Mouse (Mus musculus) lung, embryonic 14.5 days (tissue): ENCODE measurements around the gene Psmd9. TPM values are rescaled to one million over a fixed set of nuclear protein-coding genes. Genes with fewer than 3 reads are reported as not detected.

Experiments
- ATAC-seq: fragments of 200-750 bp; cut with Nextera tagmentation; 2 replicates; pipeline ENCODE4 v1.8.0; 2017; ENCODE audit warnings: mild to moderate bottlenecking, moderate TSS enrichment, moderate library complexity; ENCODE audit not compliant: insufficient read depth
- DNase-seq: peaks from one replicate; pipeline ENCODE4 v3.0.0-alpha.2; 2015
- H3K27ac ChIP-seq: fragments of 300-500 bp; sonication (generic); 2 replicates; pipeline ENCODE4 v1.5.1; 2014; ENCODE audit warnings: low read depth, mild to moderate bottlenecking, moderate library complexity
- H3K27me3 ChIP-seq: fragments of 300-500 bp; sonication (generic); 2 replicates; pipeline ENCODE4 v1.6.1; 2014; ENCODE audit warnings: low read length, control low read depth; ENCODE audit not compliant: insufficient read depth
- H3K36me3 ChIP-seq: fragments of 300-500 bp; sonication (generic); 2 replicates; pipeline ENCODE4 v1.6.1; 2014; ENCODE audit warnings: control low read depth; ENCODE audit not compliant: insufficient read depth
- H3K4me1 ChIP-seq: fragments of 300-500 bp; sonication (generic); 2 replicates; pipeline ENCODE4 v1.6.1; 2014; ENCODE audit warnings: antibody characterized with exemption, control low read depth; ENCODE audit not compliant: insufficient read depth
- H3K4me2 ChIP-seq: fragments of 300-500 bp; sonication (generic); 2 replicates; pipeline ENCODE4 v1.6.1; 2014; ENCODE audit warnings: mild to moderate bottlenecking
- H3K4me3 ChIP-seq: fragments of 300-500 bp; sonication (generic); 2 replicates; pipeline ENCODE4 v1.5.1; 2014; ENCODE audit warnings: low read depth, low read length
- H3K9ac ChIP-seq: fragments of 300-500 bp; sonication (generic); 2 replicates; pipeline ENCODE4 v1.6.1; 2014
- H3K9me3 ChIP-seq: fragments of 300-500 bp; sonication (generic); 2 replicates; pipeline ENCODE4 v1.6.1; 2016; ENCODE audit warnings: low read depth, low read length, control low read depth
- CTCF ChIP-seq: IDR thresholded peaks from 2 replicates; pipeline ENCODE4 v1.5.1; 2016; ENCODE audit warnings: antibody characterized with exemption, low read depth
- WGBS: fragments of 180-500 bp; shearing (Covaris S2); extraction: QIAGEN DNeasy Blood & Tissue Kit; methylation state at CpG from one replicate; pipeline ENCODE4 v1.1.7; 2014; 5-methylcytosine and 5-hydroxymethylcytosine counted together
- polyA plus RNA-seq: library from polyadenylated mRNA; unstranded; fragments of >200 nt; fragmentation: Nextera tagmentation; extraction: Ambion mirVana; gene quantifications from 2 replicates; pipeline ENCODE4 v1.2.1, GENCODE M21; 2014

Psmd9 gene
- polyA plus RNA-seq, 1 experiment from 2014 or later: 81.7 TPM

DNA sequence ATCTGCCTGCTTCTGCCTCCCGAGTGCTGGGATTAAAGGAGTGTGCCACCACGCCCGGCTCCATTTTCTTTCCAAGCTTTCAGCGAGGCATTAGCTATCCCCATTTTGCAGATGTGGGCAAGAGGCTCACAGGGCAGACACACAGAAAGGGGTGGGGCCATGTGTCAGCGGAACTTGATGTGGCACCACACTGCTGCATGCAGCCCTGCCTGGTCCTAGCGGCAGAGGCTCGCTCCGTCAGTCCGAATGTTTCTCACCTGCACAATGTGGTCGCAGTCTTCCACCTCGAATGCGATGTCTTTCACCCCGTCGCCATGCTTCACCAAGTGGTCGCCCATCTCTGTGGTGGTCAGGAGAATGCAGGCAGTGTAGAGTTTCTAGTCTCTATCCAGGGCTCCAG lies 11.2 kb downstream of the Psmd9 start:
- no peaks in the 10 kb centered on the region for H3K36me3 ChIP-seq
- no peak overlapping the region for H3K4me3 ChIP-seq
- no peak overlapping the region for H3K4me2 ChIP-seq
- H3K4me1 ChIP-seq: no peaks in the 10 kb centered on the region
- H3K9ac ChIP-seq: no peak overlapping the region
- ATAC-seq (no peak), DNase-seq (no peak)
- H3K9me3 ChIP-seq: no peaks in the 10 kb centered on the region
- H3K27me3 ChIP-seq: no peaks in the 10 kb centered on the region
- no peak for TF ChIP-seq CTCF
- 88% methylated on average over 15 of the region's 15 CpGs for WGBS
- no peak overlapping the region for H3K27ac ChIP-seq

DNA sequence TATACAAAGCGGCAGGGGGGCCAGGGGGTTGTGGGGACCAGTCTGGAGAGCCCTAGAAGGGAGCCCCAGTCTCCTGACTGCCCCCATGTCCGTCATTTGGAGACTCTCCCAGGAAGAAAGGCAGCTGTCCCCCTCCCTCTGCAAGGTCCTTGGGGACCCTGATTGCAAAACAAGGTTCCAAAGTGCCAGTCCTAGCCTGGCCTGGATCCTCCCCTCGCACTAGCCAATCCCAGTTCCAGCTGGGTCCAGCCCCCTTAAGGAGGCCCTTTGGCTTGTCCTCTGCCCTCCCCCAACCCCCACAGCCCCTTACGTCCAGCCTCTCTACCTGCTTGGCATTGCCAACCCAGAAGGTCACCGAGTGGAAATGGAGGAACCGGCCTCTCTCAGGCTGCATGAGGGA lies 12.3 kb downstream of the Psmd9 start:
- H3K4me2 ChIP-seq: no peak overlapping the region
- no peak overlapping the region for H3K4me3 ChIP-seq
- H3K4me1 ChIP-seq: no peaks in the 10 kb centered on the region
- H3K9me3 ChIP-seq: no peaks in the 10 kb centered on the region
- WGBS: 63% methylated on average over 6 of the region's 6 CpGs
- H3K9ac ChIP-seq: no peak overlapping the region
- DNase-seq (no peak), ATAC-seq (no peak)
- H3K27me3 ChIP-seq: no peaks in the 10 kb centered on the region
- H3K36me3 ChIP-seq: no peaks in the 10 kb centered on the region
- no peak overlapping the region for H3K27ac ChIP-seq
- no peak for TF ChIP-seq CTCF

DNA sequence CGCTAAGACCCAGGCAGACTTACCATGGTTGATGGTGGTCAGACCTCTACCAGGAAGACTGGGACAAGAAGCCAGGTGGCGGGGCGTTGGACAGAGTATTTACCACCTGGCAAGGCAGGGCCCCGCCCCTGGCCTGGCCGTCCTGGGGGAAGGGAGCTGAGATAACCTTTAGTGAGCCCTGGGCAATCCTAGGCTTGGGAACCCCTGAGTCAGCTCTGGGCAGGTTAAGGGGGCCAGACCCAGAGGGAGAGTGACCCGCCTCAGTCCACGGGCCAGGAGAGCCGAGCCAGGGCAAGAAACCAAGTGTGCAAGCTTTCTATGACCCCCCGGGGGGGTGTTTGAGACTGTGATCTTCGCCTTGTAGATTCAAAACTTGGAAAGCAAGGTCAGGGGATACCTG lies 13.4 kb downstream of the Psmd9 start, which contains the start of gene Hpd:
TSS of gene Hpd (minus strand) at position 77 of the 400 bp plus-strand sequence.
- no peak for TF ChIP-seq CTCF
- H3K9ac ChIP-seq: no peak within 1 kb of the TSS
- no peak within 1 kb of the TSS for H3K4me3 ChIP-seq
- WGBS: 72% methylated on average over 10 of the region's 10 CpGs
- no peak for ATAC-seq
- H3K27me3 ChIP-seq: no peaks in the 10 kb centered on the region
- H3K4me2 ChIP-seq: no peak within 1 kb of the TSS
- H3K36me3 ChIP-seq: no peaks in the 10 kb centered on the region
- no peaks in the 10 kb centered on the region for H3K4me1 ChIP-seq
- no peak for DNase-seq
- H3K27ac ChIP-seq: no peak within 1 kb of the TSS
- no peaks in the 10 kb centered on the region for H3K9me3 ChIP-seq

DNA sequence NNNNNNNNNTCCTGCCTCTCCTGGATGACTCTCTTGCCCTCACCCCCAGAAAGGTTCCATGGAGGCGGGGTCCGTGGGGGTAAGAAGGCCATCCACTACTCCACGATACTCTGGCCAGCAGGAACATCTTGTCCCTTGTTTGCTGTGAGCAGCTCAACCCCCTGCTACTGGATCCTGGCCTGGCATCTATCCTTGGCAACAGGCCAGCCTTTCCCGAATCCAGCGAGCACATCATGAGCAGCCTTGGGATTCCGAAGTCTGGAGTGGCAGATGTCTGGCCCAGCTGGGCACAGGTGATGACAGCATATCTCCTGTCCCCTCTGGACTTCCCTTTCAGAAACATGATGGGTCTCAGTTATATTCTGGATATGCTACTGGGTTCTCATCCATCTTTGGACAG lies 16.8 kb downstream of the Psmd9 start:
- 55% methylated on average over 6 of the region's 6 CpGs for WGBS
- ATAC-seq: no peak
- H3K4me2 ChIP-seq: no peak overlapping the region
- peak; percentile 34 for DNase-seq
- no peak overlapping the region for H3K4me3 ChIP-seq
- no peaks in the 10 kb centered on the region for H3K9me3 ChIP-seq
- no peaks in the 10 kb centered on the region for H3K4me1 ChIP-seq
- H3K36me3 ChIP-seq: no peaks in the 10 kb centered on the region
- TF ChIP-seq CTCF: no peak
- no peak overlapping the region for H3K27ac ChIP-seq
- no peak overlapping the region for H3K9ac ChIP-seq
- no peaks in the 10 kb centered on the region for H3K27me3 ChIP-seq

DNA sequence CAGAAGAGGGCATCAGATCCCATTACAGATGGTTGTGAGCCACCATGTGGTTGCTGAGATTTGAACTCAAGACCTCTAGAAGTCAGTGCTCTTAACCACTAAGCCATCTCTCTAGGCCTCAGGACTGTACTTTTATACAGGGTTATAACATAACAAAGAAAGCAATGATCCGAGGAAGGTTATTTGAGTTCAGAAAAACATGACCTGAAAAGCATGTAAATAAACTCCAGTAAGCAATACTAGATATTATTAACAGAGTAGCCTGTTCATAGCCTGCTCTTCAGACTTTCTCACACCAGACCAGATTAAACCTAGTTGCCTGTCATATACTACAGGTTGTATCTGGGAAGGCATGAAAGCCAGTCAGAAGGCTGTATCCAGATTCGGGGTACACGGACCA lies 18.1 kb downstream of the Psmd9 start:
- H3K9ac ChIP-seq: no peak overlapping the region
- no peak overlapping the region for H3K27ac ChIP-seq
- no peaks in the 10 kb centered on the region for H3K27me3 ChIP-seq
- no peak for DNase-seq
- ATAC-seq: no peak
- WGBS: 86% methylated on average over 3 of the region's 3 CpGs
- no peak overlapping the region for H3K4me3 ChIP-seq
- no peaks in the 10 kb centered on the region for H3K4me1 ChIP-seq
- no peak overlapping the region for H3K4me2 ChIP-seq
- TF ChIP-seq CTCF: no peak
- H3K36me3 ChIP-seq: no peaks in the 10 kb centered on the region
- no peaks in the 10 kb centered on the region for H3K9me3 ChIP-seq

DNA sequence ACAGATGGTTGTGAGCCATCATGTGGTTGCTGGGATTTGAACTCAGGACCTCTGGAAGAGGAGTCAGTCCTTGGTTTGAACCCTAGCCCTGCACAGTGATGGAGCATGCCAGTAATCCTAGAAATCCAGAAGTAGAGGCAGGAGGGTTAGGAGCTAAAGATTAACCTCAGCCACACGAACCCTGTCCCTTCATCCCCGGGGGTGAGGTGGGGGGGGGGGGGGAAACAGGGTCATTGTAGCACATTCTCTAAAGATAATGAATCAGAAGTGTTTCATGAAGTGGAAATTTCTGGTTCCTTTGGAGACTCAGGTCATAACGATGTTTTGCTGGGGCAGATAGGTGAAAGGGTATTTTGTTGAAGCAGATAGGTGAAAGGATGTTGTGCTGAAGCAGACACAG lies 21.7 kb downstream of the Psmd9 start:
- Histone ChIP-seq H3K27ac (no peak overlapping the region), H3K4me3 (no peak overlapping the region), H3K36me3 (no peaks in the 10 kb centered on the region), H3K27me3 (no peaks in the 10 kb centered on the region), H3K4me1 (no peaks in the 10 kb centered on the region), H3K9ac (no peak overlapping the region), H3K4me2 (no peak overlapping the region), H3K9me3 (no peaks in the 10 kb centered on the region)
- no peak for ATAC-seq
- DNase-seq: no peak
- TF ChIP-seq CTCF: no peak
- WGBS: 64% methylated on average over 3 of the region's 3 CpGs

DNA sequence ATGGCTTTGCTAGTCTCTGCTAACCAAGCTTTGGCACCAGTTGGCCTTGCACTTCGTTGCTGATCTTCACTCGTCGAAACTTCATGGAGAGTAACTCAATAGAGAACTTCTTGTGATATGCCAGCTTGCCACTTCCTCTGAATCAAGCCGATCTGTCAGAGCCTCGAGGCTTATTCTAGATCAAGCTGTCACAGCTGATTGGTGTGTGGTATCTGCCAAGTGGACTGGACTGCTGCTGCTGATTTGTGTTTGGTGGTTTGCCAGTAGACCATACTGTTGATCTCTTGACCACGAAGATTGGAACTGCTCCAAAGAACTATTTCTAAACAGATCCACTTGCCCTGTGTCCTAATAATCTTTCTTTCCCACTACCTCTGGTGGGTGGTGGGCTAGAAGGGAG lies 22.2 kb downstream of the Psmd9 start:
- 62% methylated on average over 6 of the region's 6 CpGs for WGBS
- no peak for TF ChIP-seq CTCF

DNA sequence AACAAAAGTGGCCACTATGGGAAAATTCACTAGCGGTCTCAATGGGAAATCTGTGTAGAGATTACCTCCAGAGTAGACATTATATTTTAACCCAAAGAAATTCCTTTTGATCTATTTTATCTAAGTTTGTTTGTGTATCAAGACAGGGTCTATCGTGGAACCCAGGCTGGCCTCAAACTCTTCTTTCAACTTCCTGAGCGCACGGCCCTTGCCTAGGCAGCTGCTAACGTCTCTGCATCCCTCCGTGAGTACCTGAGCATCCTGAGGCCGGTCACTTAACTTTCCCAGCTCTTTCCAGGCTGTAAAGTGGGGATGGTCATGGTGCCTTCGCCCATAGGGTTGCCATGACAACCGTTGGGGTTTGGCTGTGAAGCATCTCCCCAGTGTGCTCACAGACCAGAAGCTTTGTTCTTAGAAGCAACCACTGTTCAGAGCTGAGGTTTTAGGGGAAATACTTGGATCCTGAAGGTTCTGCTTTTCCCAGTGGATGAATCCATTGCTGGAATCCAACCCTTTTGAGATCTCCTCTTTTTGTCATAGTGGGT lies 23.5 kb downstream of the Psmd9 start:
- 51% methylated on average over 9 of the region's 9 CpGs for WGBS
- Histone ChIP-seq H3K9me3 (no peaks in the 10 kb centered on the region), H3K4me1 (no peaks in the 10 kb centered on the region), H3K27ac (no peak overlapping the region), H3K9ac (no peak overlapping the region), H3K36me3 (no peaks in the 10 kb centered on the region), H3K4me3 (no peak overlapping the region), H3K27me3 (no peaks in the 10 kb centered on the region), H3K4me2 (no peak overlapping the region)
- ATAC-seq: no peak
- DNase-seq: no peak
- no peak for TF ChIP-seq CTCF

More for the DNA sequence above, 22.2 kb downstream of the Psmd9 start:
- H3K9me3 ChIP-seq: no peaks in the 10 kb centered on the region
- H3K27ac ChIP-seq: no peak overlapping the region
- ATAC-seq (no peak), DNase-seq (no peak)
- H3K4me2 ChIP-seq: no peak overlapping the region
- H3K4me1 ChIP-seq: no peaks in the 10 kb centered on the region
- no peaks in the 10 kb centered on the region for H3K36me3 ChIP-seq
- no peak overlapping the region for H3K9ac ChIP-seq
- H3K4me3 ChIP-seq: no peak overlapping the region
- H3K27me3 ChIP-seq: no peaks in the 10 kb centered on the region
